Mouse (Mus musculus): ENCODE measurements around the gene Psma2. TPM values are rescaled to one million over a fixed set of nuclear protein-coding genes. Genes with fewer than 3 reads are reported as not detected.

The Psma2 gene
- 244 TPM in 2 replicates for polyA plus RNA-seq (2016; fragmentation: Nextera tagmentation; extraction: Ambion mirVana)

DNA sequence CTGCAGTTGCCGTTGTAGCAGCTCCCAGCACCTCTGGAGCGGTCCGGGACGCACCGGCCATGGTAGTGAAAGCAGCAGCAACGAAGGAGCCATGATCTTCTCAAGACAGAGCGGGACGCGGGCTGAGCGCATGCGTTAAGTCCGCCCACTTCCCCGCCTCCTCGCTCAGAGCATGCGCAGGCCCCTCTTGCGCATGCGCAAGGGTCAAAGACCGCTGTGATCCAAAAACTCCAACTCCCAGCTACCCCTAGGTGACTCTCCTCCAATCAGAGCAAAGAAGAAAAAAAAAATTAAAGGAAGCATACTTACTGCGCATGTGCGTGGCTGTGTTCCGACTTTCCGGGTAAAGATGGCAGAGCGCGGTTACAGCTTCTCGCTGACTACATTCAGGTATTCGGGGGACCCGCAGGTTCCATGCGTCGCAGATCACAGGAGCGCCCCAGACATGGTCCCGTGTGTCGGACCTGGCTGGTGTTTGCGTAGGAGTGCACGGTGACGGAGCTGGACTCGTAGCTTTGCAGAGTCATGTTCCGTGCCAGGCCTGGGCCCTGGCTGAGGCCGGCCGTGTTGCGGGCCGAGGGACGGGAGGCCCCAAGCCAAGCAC is at the start of gene Psma2, which contains the start of gene Mrpl32:
Gene Psma2 (plus strand): TSS at position 315 of the 604 bp plus-strand sequence.
Gene Mrpl32 (minus strand): TSS at position 240 of the 604 bp plus-strand sequence.
- Histone ChIP-seq H3K27me3 (ENCODE audit: poor library complexity, severe bottlenecking) (no peaks in the 10 kb centered on the region), H3K9me3 (no peaks in the 10 kb centered on the region), H3K4me1 (peaks cover 15% of the 10 kb centered on the region), H3K4me3 (peak within 1 kb of the TSS; percentile 87), H3K27ac (peak within 1 kb of the TSS; percentile 89), H3K36me3 (replicated peaks) (peaks cover 51% of the 10 kb centered on the region)
- under 1% methylated on average over 42 of the region's 42 CpGs for WGBS
- DNase-seq (ENCODE audit: extremely low spot score, low spot score), result peak; percentile 94

DNA sequence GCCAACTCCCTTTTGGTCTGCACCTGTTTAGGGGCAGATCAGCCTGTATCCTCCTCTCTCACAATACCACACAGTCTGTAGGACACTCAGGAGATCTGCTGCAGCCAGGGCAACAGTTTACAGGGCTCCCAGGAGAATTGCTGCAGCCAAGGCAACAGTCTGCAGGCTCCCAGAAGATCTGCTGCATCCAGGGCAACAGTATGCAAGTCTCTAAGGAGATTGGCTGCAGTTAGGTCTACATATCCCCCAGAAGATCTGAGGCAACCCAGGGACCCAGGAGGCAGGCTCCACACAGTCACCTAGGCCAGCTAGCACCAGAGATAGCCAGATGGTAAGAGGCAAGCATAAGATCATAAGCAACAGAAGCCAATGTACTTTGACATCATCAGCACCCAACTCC is 38.9 kb upstream of the Psma2 start:
- Histone ChIP-seq H3K4me3 (no peak overlapping the region), H3K27ac (no peak overlapping the region), H3K9me3 (peaks cover 8% of the 10 kb centered on the region; the same call in 1 of the 2 replicates), H3K27me3 (ENCODE audit: poor library complexity, severe bottlenecking) (no peaks in the 10 kb centered on the region), H3K36me3 (replicated peaks) (no peaks in the 10 kb centered on the region), H3K4me1 (no peaks in the 10 kb centered on the region)
- DNase-seq (ENCODE audit: extremely low spot score, low spot score), result no peak

DNA sequence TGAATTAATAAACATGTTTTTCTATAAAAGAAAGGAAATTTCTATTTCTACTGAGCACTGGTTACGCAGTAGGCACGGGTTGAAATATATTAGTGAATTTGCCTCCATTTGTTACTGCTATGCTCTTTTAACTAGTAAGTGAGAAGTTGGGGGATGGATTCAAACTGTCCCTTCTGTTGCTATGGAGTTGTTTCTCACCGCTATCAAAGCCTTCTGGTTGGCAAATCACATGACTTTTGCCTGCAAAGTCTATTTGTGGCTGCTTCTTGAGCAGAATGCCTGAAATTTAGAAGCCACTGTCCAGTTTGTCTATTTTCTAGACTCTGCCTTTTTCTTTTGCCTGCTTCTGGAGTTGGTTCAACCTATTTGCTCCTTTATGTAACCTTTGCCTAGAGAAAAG is 32.6 kb upstream of the Psma2 start:
- no peaks in the 10 kb centered on the region for H3K27me3 ChIP-seq (ENCODE audit: poor library complexity, severe bottlenecking)
- no peak overlapping the region for H3K4me3 ChIP-seq
- no peaks in the 10 kb centered on the region for H3K36me3 ChIP-seq (replicated peaks)
- no peak overlapping the region for H3K27ac ChIP-seq
- peaks cover 1% of the 10 kb centered on the region; the same call in 1 of the 2 replicates for H3K9me3 ChIP-seq
- no peak for DNase-seq (ENCODE audit: extremely low spot score, low spot score)
- H3K4me1 ChIP-seq, result peaks cover 15% of the 10 kb centered on the region; the same call in 1 of the 2 replicates
- 84% methylated on average over 3 of the region's 3 CpGs for WGBS

DNA sequence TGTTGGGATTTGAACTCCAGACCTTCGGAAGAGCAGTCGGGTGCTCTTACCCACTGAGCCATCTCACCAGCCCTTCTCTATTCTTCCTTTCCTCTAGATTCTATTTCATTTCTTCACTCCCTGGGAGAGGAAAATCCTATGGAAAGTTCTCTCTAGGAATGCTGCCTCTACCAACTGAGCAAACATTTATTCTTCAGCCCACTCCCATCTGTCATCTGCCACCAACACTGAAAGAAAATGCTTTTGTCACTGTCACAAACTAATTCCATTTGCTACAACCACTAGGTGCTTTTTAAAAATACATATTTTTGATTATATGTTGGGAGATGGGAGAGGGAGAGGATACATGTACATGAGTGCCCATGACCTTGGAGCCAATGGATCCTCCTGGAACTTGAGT is 10.3 kb upstream of the Psma2 start:
- no peak for DNase-seq (ENCODE audit: extremely low spot score, low spot score)
- WGBS, result 96% methylated on average over 2 of the region's 2 CpGs
- Histone ChIP-seq H3K27me3 (ENCODE audit: poor library complexity, severe bottlenecking) (no peaks in the 10 kb centered on the region), H3K4me1 (no peaks in the 10 kb centered on the region), H3K9me3 (no peaks in the 10 kb centered on the region), H3K36me3 (replicated peaks) (no peaks in the 10 kb centered on the region), H3K27ac (no peak overlapping the region), H3K4me3 (no peak overlapping the region)

DNA sequence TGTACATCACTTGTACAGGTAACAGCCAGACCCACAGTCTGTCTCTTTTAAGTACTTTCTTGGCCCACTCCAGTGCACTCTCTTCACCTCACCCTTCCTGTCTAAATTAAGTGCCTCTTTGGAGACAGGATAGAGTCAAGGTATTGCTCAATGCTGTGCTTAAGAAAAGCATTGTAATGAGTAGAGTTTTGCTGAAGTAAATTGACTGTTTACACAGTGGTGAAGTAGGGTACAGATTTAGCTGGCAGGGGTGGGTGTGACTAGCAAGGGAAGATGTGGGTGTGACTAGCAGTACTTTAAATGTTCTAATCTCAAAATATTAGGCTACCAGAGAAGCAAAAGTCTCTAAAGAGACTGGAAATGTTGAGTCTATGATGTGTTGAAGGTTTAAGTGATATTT is 5.4 kb upstream of the Psma2 start:
- no peaks in the 10 kb centered on the region for H3K9me3 ChIP-seq
- H3K36me3 ChIP-seq (replicated peaks), result peaks cover 26% of the 10 kb centered on the region
- H3K27me3 ChIP-seq (ENCODE audit: poor library complexity, severe bottlenecking), result no peaks in the 10 kb centered on the region
- 0 out of 2 replicates have a peak, but pooled peaks cover 7% of the 10 kb centered on the region for H3K4me1 ChIP-seq
- H3K27ac ChIP-seq, result no peak overlapping the region
- no peak for DNase-seq (ENCODE audit: extremely low spot score, low spot score)
- H3K4me3 ChIP-seq, result no peak overlapping the region

DNA sequence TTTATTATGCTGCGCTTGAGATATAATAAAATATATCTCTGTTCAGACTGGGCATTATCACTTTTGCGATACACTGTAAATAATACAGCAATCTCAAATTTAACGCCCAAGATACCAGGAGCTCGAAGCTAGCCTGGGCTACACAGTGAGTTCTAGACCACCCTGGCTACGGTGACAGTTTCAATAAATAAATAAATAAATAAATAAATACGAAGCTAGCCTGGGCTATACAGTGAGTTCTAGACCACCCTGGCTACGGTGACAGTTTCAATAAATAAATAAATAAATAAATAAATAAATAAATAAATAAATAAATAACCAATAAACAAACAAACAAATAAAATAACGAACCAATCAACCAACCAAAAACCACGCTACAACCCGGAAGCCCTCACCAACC is 577 bp upstream of the Psma2 start:
- Histone ChIP-seq H3K36me3 (replicated peaks) (peaks cover 45% of the 10 kb centered on the region), H3K4me1 (peaks cover 15% of the 10 kb centered on the region), H3K27me3 (ENCODE audit: poor library complexity, severe bottlenecking) (no peaks in the 10 kb centered on the region), H3K4me3 (peak overlapping the region; percentile 87), H3K9me3 (no peaks in the 10 kb centered on the region), H3K27ac (peak overlapping the region; percentile 89)
- DNase-seq (ENCODE audit: extremely low spot score, low spot score), result no peak
- WGBS, result 8% methylated on average over 10 of the region's 10 CpGs

DNA sequence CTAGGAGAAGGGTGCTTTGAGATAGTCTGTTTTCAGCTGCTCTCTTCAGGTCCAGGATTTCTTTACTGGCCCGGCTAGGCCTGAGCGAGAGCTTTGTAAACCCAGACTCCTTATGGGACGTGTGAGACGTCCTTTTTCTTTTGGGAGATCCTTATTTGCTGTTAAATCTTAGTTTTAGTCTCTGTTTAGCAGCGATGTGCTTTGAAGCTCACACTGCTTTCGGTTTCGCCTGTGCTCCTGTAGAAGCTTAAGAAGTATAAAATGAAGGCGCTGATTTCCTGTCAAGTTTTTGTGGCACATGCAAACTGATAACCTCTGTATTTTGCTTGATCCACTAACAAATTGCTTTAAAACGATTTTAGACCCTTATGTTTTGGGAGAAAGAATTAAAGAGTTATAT is 513 bp downstream of the Psma2 start:
- H3K4me3 ChIP-seq, result peak overlapping the region; percentile 87
- WGBS, result 2% methylated on average over 9 of the region's 9 CpGs
- H3K27me3 ChIP-seq (ENCODE audit: poor library complexity, severe bottlenecking), result no peaks in the 10 kb centered on the region
- peaks cover 15% of the 10 kb centered on the region for H3K4me1 ChIP-seq
- H3K9me3 ChIP-seq, result no peaks in the 10 kb centered on the region
- H3K36me3 ChIP-seq (replicated peaks), result peaks cover 54% of the 10 kb centered on the region
- no peak for DNase-seq (ENCODE audit: extremely low spot score, low spot score)
- H3K27ac ChIP-seq, result peak overlapping the region; percentile 89

DNA sequence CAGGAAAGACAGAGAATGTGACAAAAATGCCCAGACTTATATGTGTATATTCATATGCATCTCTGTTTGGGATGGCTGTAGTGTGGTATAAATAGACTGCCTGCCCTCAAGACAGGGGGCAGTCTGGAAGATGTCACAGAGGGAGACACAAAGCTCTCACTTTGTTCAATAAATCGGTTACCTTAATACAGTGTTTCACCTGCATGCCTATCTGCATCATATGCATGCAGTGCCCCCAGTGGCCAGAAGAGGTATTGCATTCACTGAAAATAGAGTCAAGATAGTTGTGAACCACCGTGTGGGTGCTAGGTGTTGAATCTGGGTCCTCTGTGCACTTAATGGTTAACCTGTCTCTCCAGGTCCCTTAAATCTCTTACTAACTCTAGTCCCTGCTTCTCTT is 5.7 kb downstream of the Psma2 start:
- WGBS, result 71% methylated on average over 2 of the region's 2 CpGs
- Histone ChIP-seq H3K27me3 (ENCODE audit: poor library complexity, severe bottlenecking) (no peaks in the 10 kb centered on the region), H3K9me3 (no peaks in the 10 kb centered on the region), H3K4me1 (peaks cover 8% of the 10 kb centered on the region), H3K27ac (no peak overlapping the region), H3K36me3 (replicated peaks) (peaks cover 80% of the 10 kb centered on the region), H3K4me3 (no peak overlapping the region)
- peak; percentile 54 for DNase-seq (ENCODE audit: extremely low spot score, low spot score)

DNA sequence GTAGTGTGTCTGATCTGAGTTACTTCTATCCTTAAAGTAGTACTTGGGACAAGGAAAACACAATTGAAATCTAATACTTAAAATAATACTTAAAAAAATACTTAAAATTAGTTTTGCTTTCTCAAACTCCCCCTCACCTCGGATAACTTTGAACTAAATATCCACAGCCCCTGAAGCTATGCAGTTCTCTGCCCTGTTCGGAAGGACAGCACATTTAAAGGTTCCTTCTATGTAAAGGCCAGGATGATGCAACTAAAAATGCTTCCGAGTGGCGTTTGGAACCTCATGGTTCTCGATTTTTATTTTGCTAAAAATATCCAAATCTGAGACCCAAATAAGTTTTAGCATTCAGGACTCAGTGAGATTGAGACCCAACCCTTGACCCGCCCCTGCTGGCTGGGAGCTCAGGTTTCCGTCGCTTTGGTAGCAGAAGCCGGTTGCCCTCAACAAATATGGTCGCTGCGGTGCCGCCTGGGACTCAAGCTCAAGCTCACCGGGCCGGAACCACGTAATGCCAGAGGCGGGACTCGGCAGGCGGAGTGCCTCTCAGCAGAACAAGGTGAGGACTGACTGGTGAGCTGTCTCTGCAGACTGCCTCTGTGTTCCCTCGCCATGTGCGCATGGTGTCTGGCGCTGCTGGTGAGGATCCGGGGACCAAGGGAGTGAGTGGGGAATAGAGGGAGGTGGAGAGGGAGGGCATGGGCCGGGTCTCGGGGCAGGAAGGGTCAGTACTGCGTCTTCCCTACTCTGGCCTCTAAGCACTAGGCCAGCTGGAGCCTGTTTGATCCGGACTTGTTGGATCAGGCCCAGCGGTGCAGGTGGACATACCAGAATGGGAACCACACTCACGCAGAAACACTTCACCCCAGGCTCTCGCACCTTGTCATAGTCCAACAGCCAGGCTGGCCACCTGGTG is 16.9 kb downstream of the Psma2 start, which contains the start of gene AW209491:
Gene AW209491 (plus strand): TSS at position 429 of the 916 bp plus-strand sequence.
- peak within 1 kb of the TSS; percentile 91 for H3K27ac ChIP-seq
- peak; percentile 92 for DNase-seq (ENCODE audit: extremely low spot score, low spot score)
- peaks cover 18% of the 10 kb centered on the region for H3K4me1 ChIP-seq
- no peaks in the 10 kb centered on the region for H3K9me3 ChIP-seq
- peak within 1 kb of the TSS; percentile 75 for H3K4me3 ChIP-seq
- 2% methylated on average over 29 of the region's 29 CpGs for WGBS
- no peaks in the 10 kb centered on the region for H3K27me3 ChIP-seq (ENCODE audit: poor library complexity, severe bottlenecking)
- H3K36me3 ChIP-seq (replicated peaks), result peaks cover 43% of the 10 kb centered on the region

DNA sequence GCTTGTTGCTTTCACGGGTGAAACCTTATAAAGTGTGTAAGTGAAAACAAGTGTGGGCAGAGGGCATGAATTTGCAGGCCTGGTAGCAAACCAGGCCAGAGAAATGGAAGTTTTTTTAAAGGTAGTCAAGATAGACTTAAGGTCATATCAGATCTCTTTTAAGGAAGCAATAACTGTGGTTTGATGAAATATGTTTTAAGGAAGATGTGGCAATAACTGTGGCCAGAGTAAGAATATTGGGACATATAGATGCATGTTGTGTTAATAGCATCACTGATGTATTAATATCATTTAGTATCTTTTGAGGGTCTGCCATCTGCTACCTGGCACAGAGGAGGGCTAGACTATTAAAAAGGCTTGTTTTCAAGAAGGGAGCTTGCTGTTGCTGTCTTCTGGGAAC is 27.0 kb downstream of the Psma2 start:
- 72% methylated on average over 1 of the region's 1 CpGs for WGBS
- Histone ChIP-seq H3K4me1 (no peaks in the 10 kb centered on the region), H3K27ac (no peak overlapping the region), H3K36me3 (replicated peaks) (peaks cover 69% of the 10 kb centered on the region), H3K4me3 (no peak overlapping the region), H3K9me3 (no peaks in the 10 kb centered on the region), H3K27me3 (ENCODE audit: poor library complexity, severe bottlenecking) (no peaks in the 10 kb centered on the region)
- no peak for DNase-seq (ENCODE audit: extremely low spot score, low spot score)

DNA sequence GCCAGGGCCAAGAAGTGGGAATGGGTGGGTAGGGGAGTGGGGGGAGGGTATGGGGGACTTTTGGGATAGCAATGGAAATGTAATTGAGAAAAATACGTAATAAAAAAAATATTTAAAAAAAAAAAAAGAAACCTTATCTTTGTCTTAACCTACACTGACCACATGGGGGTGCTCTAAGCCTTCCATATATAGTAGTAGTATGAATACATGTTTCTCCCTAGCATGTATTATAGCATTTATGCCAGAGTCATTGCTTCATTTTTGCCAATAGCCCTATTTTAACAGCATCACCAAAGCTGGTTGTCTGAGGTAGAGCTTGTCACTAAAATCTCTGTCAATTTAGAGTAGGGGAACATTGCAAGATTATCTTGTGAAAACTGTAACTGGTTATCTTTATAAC is 36.3 kb downstream of the Psma2 start:
- Histone ChIP-seq H3K27ac (no peak overlapping the region), H3K4me1 (no peaks in the 10 kb centered on the region), H3K36me3 (replicated peaks) (no peaks in the 10 kb centered on the region), H3K9me3 (peaks cover 7% of the 10 kb centered on the region; the same call in 1 of the 2 replicates), H3K4me3 (no peak overlapping the region), H3K27me3 (ENCODE audit: poor library complexity, severe bottlenecking) (no peaks in the 10 kb centered on the region)
- DNase-seq (ENCODE audit: extremely low spot score, low spot score), result no peak
- 27% methylated on average over 1 of the region's 1 CpGs for WGBS

DNA sequence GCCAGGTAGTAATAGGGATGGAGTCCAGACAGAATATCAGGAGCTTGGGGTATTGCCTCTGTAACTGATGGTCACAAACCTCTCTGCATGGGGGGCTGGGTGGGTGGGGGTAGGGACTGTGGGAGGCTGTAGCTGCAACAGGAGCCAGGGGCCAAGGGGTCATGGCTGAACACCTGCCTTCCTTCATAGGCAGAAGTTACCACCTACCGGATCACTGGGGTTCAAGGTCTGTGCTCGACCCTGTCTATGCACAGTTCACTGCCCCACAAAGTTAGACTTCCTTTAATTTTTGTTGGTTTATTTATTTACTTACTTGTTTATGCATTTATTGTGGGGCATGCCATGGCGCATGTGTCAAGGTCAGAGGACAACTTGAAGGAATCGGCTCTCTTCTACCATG is 54.1 kb downstream of the Psma2 start:
- H3K4me3 ChIP-seq, result no peak overlapping the region

DNA sequence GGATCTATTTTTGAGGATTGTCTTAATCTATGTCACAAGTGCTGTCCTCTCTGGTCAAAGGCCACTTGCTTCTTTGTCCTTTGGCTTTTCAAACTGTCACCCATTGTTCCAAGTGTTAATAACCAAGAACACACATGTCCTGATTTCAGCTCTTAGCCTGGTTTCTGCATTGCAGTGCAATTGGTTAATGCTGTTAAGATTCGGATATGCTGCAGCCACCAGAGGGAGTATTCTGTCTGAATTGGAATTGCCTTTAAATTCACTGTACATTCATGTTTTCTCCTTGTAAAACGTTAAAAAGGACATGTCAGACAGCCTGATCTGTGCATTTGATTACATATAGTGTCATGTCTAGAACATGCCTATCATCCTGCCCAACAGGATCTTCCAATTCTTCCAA is 57.3 kb downstream of the Psma2 start:
- H3K27me3 ChIP-seq (ENCODE audit: poor library complexity, severe bottlenecking), result no peaks in the 10 kb centered on the region
- no peaks in the 10 kb centered on the region for H3K36me3 ChIP-seq (replicated peaks)
- H3K27ac ChIP-seq, result no peak overlapping the region
- no peaks in the 10 kb centered on the region; the same call in 1 of the 2 replicates for H3K4me1 ChIP-seq
- no peak overlapping the region for H3K4me3 ChIP-seq
- H3K9me3 ChIP-seq, result no peaks in the 10 kb centered on the region
- DNase-seq (ENCODE audit: extremely low spot score, low spot score), result no peak
- 47% methylated on average over 2 of the region's 2 CpGs for WGBS

More for the DNA sequence above, 54.1 kb downstream of the Psma2 start:
- Histone ChIP-seq H3K9me3 (no peaks in the 10 kb centered on the region), H3K27ac (no peak overlapping the region), H3K36me3 (replicated peaks) (no peaks in the 10 kb centered on the region), H3K27me3 (ENCODE audit: poor library complexity, severe bottlenecking) (no peaks in the 10 kb centered on the region), H3K4me1 (peaks cover 5% of the 10 kb centered on the region; the same call in 1 of the 2 replicates)
- DNase-seq (ENCODE audit: extremely low spot score, low spot score), result no peak
- 90% methylated on average over 4 of the region's 4 CpGs for WGBS

Measured in forebrain, embryonic 10.5 days (tissue).